Mouse (Mus musculus) E14TG2a.4 (cell line): Measurements from ENCODE around the gene Crtac1.

Experiments
- CTCF ChIP-seq: conservative IDR thresholded peaks from 2 replicates; pipeline ENCODE4 v1.5.1; 2014; ENCODE audit warnings: low read length
- NANOG ChIP-seq: IDR thresholded peaks from 2 replicates; pipeline ENCODE4 v1.6.1; 2014; ENCODE audit warnings: borderline replicate concordance, low read length, mixed read lengths
- POU5F1 ChIP-seq: IDR thresholded peaks from 2 replicates; pipeline ENCODE4 v1.6.1; 2014; ENCODE audit warnings: low read length, borderline replicate concordance

GRCm38 (mm10) chr19:42448539-42448938, 17.0 kb upstream of the Crtac1 start:
- TF ChIP-seq NANOG: no peak
- TF ChIP-seq CTCF: no peak
- no peak for TF ChIP-seq POU5F1
